Mouse (Mus musculus) kidney, adult 2 months (tissue): ENCODE measurements at regions not wholly inside any gene's neighbourhood (a gene's known extent, or its start where the extent isn't known, plus 50 kb on each side); places are given as distances from the start of the nearest gene placed in this dataset.

ENCODE experiments used
- CTCF ChIP-seq: fragments of 200-500 bp; conservative IDR thresholded peaks from 2 replicates; pipeline ENCODE4 v1.5.1; 2011; ENCODE audit warnings: low read depth, mild to moderate bottlenecking, control low read depth, low read length, moderate library complexity, mixed read lengths; ENCODE audit not compliant: insufficient read depth, insufficient read length
- POLR2A ChIP-seq: fragments of 200-500 bp; IDR thresholded peaks from one replicate; pipeline ENCODE4 v1.6.1; 2011; ENCODE audit warnings: low read depth, low read length, control low read depth

- TF ChIP-seq CTCF (no peak), POLR2A (no peak)
Measured at GRCm38 (mm10) chr13:43906241-43906640, 121.7 kb downstream of the Cd83 start.
